Mouse (Mus musculus) forebrain, embryonic 15.5 days (tissue): ENCODE measurements around the gene Slc25a54. TPM values are rescaled to one million over a fixed set of nuclear protein-coding genes. Genes with fewer than 3 reads are reported as not detected.
A peak's percentile ranks its signal among the peaks of the same experiment; 100 is the strongest.

ENCODE experiments used
- ATAC-seq: fragments of 200-750 bp; cut with Nextera tagmentation; replicated peaks from 2 replicates; pipeline ENCODE4 v1.8.0; 2017; ENCODE audit warnings: mild to moderate bottlenecking, moderate TSS enrichment, moderate library complexity
- H3K27ac ChIP-seq: fragments of 300-500 bp; sonication (generic); replicated peaks from 2 replicates; pipeline ENCODE4 v1.5.1; 2015; ENCODE audit warnings: mild to moderate bottlenecking, inconsistent platforms
- H3K27me3 ChIP-seq: fragments of 300-500 bp; sonication (generic); 2 replicates; pipeline ENCODE4 v1.6.1; 2015; ENCODE audit warnings: inconsistent platforms
- H3K36me3 ChIP-seq: fragments of 300-500 bp; sonication (generic); 2 replicates; pipeline ENCODE4 v1.6.1; 2015; ENCODE audit warnings: mild to moderate bottlenecking, inconsistent platforms
- H3K4me1 ChIP-seq: fragments of 300-500 bp; sonication (generic); 2 replicates; pipeline ENCODE4 v1.6.1; 2015; ENCODE audit warnings: inconsistent platforms
- H3K4me2 ChIP-seq: fragments of 300-500 bp; sonication (generic); replicated peaks from 2 replicates; pipeline ENCODE4 v1.6.1; 2015; ENCODE audit warnings: mild to moderate bottlenecking, inconsistent platforms
- H3K4me3 ChIP-seq: fragments of 300-500 bp; sonication (generic); 2 replicates; pipeline ENCODE4 v1.5.1; 2015; ENCODE audit warnings: mild to moderate bottlenecking, inconsistent platforms
- H3K9ac ChIP-seq: fragments of 300-500 bp; sonication (generic); replicated peaks from 2 replicates; pipeline ENCODE4 v1.6.1; 2015; ENCODE audit warnings: mild to moderate bottlenecking, inconsistent platforms
- H3K9me3 ChIP-seq: fragments of 300-500 bp; sonication (generic); 2 replicates; pipeline ENCODE4 v1.6.1; 2016; ENCODE audit warnings: inconsistent platforms
- WGBS: fragments of 180-500 bp; shearing (Covaris S2); methylation state at CpG from one replicate; pipeline ENCODE4 v1.1.7; 2015; ENCODE audit warnings: mixed read lengths; 5-methylcytosine and 5-hydroxymethylcytosine counted together
- polyA plus RNA-seq: library from polyadenylated mRNA; unstranded; fragments of >200 nt; fragmentation: Nextera tagmentation; extraction: Ambion mirVana; gene quantifications from 2 replicates; pipeline ENCODE4 v1.2.1, GENCODE M21; 2015

Gene Slc25a54
- polyA plus RNA-seq = not detected in 2 replicates

DNA sequence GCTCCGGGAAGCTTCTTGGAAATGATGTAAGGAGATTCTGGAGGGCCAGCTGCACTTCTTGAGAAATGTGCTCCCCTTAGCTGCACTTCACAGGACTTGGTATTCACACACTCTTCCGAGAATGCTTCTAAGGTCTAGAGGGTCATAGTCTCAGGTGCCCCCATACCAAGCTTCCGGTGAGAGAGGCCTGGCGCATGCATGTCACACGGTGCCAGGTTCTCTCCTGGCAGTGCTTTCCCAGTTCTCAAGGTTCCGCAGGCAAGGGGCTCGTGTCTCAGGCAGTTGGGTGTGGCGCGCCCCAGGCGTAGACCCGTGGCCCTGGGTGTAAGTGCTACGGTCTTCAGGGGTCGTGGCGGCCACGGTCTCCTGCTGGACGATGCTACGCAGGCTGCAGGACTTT, at the start of gene Slc25a54:
TSS of gene Slc25a54 (plus strand) at position 301 of the 400 bp plus-strand sequence.
- H3K36me3 ChIP-seq = no peaks in the 10 kb centered on the region
- no peak within 1 kb of the TSS for H3K9ac ChIP-seq
- H3K4me3 ChIP-seq = no peak within 1 kb of the TSS
- ATAC-seq = no peak
- H3K27me3 ChIP-seq = no peaks in the 10 kb centered on the region
- H3K27ac ChIP-seq = no peak within 1 kb of the TSS
- no peaks in the 10 kb centered on the region for H3K9me3 ChIP-seq
- WGBS = 93% methylated on average over 17 of the region's 17 CpGs
- no peak within 1 kb of the TSS for H3K4me2 ChIP-seq
- H3K4me1 ChIP-seq = no peaks in the 10 kb centered on the region

DNA sequence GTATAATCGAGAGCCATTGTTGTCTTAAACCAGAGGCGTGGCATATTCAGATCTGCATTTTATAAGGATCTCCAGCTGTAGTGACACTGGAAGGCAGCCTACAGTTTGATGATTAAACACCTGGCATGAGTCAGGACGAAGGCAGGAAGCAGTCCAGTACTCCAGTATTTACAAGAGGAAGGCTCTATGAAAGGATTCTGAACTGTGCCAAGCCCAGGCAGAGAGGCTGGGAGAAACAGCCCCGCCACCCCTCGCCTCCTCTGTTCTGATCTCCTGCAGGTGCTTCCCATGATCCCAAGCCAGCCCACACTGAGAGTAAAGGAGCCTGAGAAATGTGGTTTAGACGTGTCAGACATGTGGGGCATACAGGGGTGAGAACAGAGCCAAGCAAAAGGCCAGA, 49.5 kb upstream of the Slc25a54 start:
- 35% methylated on average over 6 of the region's 6 CpGs for WGBS
- no peaks in the 10 kb centered on the region for H3K9me3 ChIP-seq
- H3K27me3 ChIP-seq = no peaks in the 10 kb centered on the region
- H3K27ac ChIP-seq = no peak overlapping the region
- no peak overlapping the region for H3K4me3 ChIP-seq
- no peak for ATAC-seq
- H3K9ac ChIP-seq = no peak overlapping the region
- no peak overlapping the region for H3K4me2 ChIP-seq
- no peaks in the 10 kb centered on the region for H3K36me3 ChIP-seq
- peaks cover 19% of the 10 kb centered on the region for H3K4me1 ChIP-seq

DNA sequence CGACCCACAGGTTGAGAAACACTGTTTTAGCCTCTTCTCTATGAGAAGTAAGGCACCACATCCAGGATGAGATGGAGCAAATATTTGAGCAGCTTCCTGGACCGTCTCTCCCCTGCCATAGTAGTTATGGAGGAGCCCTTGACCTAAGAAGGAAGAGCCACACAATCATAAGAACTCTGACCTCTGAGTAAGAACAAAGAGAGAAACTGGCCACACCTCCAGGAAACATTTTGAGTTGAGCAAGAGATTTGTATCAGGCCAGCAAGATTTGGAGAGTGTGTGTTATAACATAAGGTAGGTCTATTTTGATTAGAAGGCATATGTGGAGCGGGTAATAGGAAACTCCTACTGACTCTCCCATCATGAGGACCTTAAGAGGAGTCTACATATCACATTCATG, 48.6 kb upstream of the Slc25a54 start:
- no peak for ATAC-seq
- no peaks in the 10 kb centered on the region for H3K36me3 ChIP-seq
- H3K27ac ChIP-seq = no peak overlapping the region
- H3K9ac ChIP-seq = no peak overlapping the region
- no peak overlapping the region for H3K4me3 ChIP-seq
- WGBS = 91% methylated on average over 3 of the region's 3 CpGs
- H3K9me3 ChIP-seq = no peaks in the 10 kb centered on the region
- peaks cover 11% of the 10 kb centered on the region for H3K4me1 ChIP-seq
- H3K27me3 ChIP-seq = no peaks in the 10 kb centered on the region
- H3K4me2 ChIP-seq = no peak overlapping the region

DNA sequence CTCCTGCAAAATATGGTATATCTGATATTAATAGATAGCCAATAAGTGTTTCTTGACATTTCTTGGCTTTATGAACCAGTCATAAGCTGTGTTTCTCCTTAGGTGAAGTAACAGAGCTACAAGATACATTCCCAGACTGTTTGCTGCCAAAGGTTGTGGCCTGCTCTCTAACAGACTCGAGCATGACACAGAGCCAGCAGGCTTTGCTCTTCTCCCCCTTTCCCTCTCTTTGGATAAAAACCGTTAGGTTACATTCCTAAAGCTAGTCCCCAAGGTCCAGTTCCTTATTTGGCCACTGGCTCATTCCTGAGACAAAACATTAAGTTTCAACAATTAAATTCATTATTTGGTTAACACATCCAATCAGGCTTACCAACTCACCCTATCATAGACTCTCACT, 48.0 kb upstream of the Slc25a54 start:
- Histone ChIP-seq H3K9me3 (no peaks in the 10 kb centered on the region), H3K27me3 (no peaks in the 10 kb centered on the region), H3K4me1 (0 out of 2 replicates have a peak, but pooled peaks cover 7% of the 10 kb centered on the region), H3K4me2 (no peak overlapping the region), H3K9ac (no peak overlapping the region), H3K27ac (no peak overlapping the region), H3K4me3 (no peak overlapping the region), H3K36me3 (no peaks in the 10 kb centered on the region)
- WGBS = 69% methylated on average over 2 of the region's 2 CpGs
- no peak for ATAC-seq

DNA sequence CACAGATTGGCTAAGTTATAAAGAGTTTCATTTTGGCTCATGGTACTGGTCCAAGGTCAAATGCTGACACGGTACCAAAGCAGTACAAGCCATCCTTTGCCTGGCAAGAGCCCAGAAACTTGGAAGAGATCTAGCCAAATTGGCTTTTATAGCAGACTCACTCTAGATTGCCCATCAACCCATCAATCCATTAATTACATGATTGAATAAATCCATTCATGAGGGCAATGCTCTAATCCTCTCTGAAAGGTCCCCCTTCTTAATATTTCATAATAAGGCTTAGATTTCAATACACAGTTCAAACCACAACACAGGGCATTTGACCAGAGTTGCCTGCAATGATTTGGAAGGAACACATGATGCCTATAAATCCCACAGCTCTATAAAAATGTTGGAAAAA, 45.9 kb upstream of the Slc25a54 start:
- no peak overlapping the region for H3K4me2 ChIP-seq
- H3K9ac ChIP-seq = no peak overlapping the region
- H3K36me3 ChIP-seq = no peaks in the 10 kb centered on the region
- peak; percentile 24; the same call in 1 of the 2 replicates for ATAC-seq
- H3K9me3 ChIP-seq = no peaks in the 10 kb centered on the region
- H3K27me3 ChIP-seq = no peaks in the 10 kb centered on the region
- no peak overlapping the region for H3K4me3 ChIP-seq
- no peak overlapping the region for H3K27ac ChIP-seq
- WGBS = 20% methylated on average over 1 of the region's 1 CpGs
- 0 out of 2 replicates have a peak, but pooled peaks cover 7% of the 10 kb centered on the region for H3K4me1 ChIP-seq

DNA sequence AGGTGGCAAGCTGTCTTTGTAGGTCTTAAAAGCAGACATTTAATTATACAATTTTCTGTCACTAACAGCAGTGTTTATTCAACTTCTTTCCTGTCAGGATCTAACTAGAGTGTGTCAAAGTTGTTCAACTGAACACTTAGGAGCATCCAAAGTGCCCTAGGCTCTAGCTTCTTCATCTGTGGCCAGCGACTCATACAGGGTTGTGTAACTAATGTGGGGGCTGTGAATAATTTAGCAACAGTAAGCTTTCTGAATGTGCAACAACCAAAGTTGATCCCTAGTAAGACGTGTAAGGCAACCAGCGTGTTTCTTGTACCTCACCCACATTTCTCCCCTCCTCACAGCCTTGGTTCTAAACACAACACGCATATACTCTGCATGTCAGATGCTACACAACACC, 39.4 kb upstream of the Slc25a54 start:
- Histone ChIP-seq H3K27me3 (no peaks in the 10 kb centered on the region), H3K4me3 (no peak overlapping the region), H3K9ac (no peak overlapping the region), H3K4me2 (no peak overlapping the region), H3K27ac (no peak overlapping the region), H3K9me3 (no peaks in the 10 kb centered on the region), H3K36me3 (no peaks in the 10 kb centered on the region), H3K4me1 (no peaks in the 10 kb centered on the region)
- 87% methylated on average over 4 of the region's 4 CpGs for WGBS
- no peak for ATAC-seq

DNA sequence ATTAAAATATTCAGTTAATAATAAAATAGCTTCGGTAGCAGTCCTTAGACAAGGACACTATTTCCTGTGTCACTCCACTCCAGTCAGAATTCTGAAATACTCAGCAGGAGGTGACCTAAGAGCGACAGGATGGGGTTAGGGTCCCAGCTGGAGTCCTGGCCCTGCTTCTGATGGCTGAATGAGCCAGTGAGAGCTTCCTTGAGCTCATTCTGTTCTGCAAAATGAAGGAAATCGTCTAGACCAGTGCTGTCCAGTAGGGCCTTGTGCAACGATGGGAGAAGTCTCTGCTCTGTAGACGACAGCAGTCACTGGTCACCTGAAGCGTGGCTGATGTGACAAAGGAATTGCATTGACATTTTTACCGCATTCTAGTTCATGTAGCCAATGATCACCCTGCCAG, 36.9 kb upstream of the Slc25a54 start:
- Histone ChIP-seq H3K4me1 (no peaks in the 10 kb centered on the region), H3K27ac (no peak overlapping the region), H3K9ac (no peak overlapping the region), H3K4me2 (no peak overlapping the region), H3K27me3 (no peaks in the 10 kb centered on the region), H3K4me3 (no peak overlapping the region), H3K36me3 (no peaks in the 10 kb centered on the region), H3K9me3 (no peaks in the 10 kb centered on the region)
- 49% methylated on average over 7 of the region's 7 CpGs for WGBS
- ATAC-seq = no peak

DNA sequence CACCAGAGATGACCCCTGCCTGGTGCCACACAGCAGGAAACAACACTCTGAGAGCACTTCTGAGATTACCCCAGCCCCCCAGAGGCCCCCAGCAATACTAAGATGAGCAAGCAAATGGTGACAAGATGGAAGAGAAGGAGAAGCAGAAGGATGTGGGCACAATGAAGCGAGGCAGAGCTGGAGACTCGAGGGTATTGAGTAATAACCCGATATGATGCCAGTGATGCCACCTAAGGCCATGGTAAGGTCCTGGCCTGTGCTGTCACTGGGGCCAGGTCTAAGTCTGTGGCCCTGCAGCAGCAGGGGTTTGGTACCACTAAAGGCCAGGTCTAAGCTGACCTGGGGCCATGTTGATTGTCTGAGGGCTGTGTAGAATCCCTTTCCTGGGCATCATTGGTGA, 33.8 kb upstream of the Slc25a54 start:
- ATAC-seq = no peak
- Histone ChIP-seq H3K36me3 (no peaks in the 10 kb centered on the region), H3K4me1 (no peaks in the 10 kb centered on the region), H3K9me3 (no peaks in the 10 kb centered on the region), H3K4me2 (no peak overlapping the region), H3K27me3 (no peaks in the 10 kb centered on the region), H3K27ac (no peak overlapping the region), H3K9ac (no peak overlapping the region), H3K4me3 (no peak overlapping the region)
- WGBS = 88% methylated on average over 3 of the region's 3 CpGs

DNA sequence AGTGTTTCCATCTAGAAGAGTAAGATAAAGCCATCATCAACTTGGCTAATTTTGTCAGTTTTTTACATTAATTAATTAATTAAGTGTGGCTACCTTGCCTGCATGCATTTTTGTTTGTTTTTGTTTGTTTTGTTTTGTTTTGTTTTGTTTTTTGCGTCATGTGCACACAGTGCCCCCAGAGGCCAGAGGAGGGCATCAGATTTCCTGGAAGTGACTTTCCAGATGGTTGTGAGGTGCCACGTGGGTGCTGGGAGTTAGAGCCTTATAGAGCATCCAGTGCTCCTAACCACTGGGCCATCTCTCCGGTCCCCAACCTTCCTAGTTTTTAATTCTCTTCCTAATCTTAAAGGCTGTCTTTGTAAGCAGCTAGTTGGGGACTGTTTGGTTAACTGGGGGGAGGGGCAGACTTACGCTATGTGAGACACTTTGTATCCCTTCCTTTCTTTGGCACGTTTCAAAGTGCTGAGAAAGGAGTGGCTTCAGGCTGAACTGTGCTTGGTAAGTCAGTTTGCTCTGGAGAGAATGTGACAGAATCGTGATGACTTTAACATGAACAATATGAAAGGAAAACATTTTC, 32.5 kb upstream of the Slc25a54 start:
- Histone ChIP-seq H3K4me3 (no peak overlapping the region), H3K4me2 (no peak overlapping the region), H3K9ac (no peak overlapping the region), H3K4me1 (no peaks in the 10 kb centered on the region), H3K36me3 (no peaks in the 10 kb centered on the region), H3K9me3 (no peaks in the 10 kb centered on the region), H3K27me3 (no peaks in the 10 kb centered on the region), H3K27ac (no peak overlapping the region)
- WGBS = 48% methylated on average over 6 of the region's 6 CpGs
- no peak for ATAC-seq

DNA sequence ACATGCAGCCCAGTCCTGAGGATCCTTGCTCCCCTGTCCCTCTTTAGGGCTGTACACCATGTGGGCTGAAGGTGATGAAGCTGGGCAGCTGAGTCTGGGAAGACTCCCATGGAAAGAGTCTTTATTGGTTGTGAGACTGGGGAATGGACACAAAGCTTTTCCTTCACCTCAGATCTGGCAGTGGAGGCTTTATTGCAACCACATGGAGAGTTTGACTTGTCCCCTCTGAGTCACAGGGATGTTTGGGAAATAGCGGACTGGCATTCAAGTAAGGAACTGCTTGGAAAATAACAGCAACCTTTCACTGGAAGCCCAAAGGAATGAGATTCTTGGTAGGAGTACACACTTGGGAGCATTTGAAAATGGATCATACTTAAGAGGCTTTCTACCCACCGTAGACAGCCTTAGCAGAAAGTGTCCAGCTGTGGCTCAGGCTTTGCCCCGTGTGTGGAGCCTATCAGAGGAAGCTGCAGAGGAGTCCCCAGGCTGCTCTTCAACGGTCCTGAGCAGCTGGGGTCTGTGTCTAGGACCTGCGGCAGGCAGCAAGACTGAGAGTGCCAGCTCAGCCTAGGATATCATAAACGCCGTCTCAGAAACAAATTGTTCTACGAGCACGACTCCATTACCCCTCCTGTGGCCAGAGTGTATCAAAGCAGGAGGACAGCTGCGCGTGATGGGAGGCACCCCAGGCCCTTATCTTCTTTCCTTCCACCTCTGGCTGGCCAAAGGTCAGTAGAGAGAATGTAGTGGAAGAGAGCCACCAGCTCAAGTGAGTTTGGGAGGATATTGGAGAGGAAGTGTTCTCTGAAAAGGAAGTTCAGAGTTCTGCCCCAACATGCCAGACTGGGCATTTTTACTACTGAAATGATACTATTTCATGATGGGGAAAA, 29.0 kb upstream of the Slc25a54 start:
- Histone ChIP-seq H3K9ac (no peak overlapping the region), H3K27ac (no peak overlapping the region), H3K4me2 (no peak overlapping the region), H3K9me3 (no peaks in the 10 kb centered on the region), H3K4me1 (no peaks in the 10 kb centered on the region), H3K36me3 (no peaks in the 10 kb centered on the region), H3K4me3 (no peak overlapping the region), H3K27me3 (no peaks in the 10 kb centered on the region)
- WGBS = 77% methylated on average over 11 of the region's 11 CpGs
- ATAC-seq = no peak

DNA sequence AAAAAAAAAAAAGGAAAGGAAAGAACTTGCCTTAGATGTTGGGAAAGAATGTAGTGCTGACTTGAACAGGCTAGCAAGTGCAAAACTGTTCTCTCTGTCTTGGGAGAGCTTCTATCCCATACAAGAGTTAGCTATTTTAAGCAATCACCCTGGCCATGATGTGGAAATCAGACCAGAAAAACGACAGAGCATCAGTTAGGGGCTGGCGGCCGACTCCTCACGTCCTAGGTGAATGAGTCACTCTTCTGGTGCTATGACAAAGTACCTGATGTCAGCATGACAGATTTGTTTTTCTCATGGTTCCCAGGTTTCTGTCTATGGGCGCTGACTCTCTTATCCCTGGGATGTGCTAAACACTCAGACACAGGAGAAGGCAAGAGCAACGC, 28.3 kb upstream of the Slc25a54 start:
- H3K36me3 ChIP-seq = no peaks in the 10 kb centered on the region
- ATAC-seq = no peak
- WGBS = 88% methylated on average over 6 of the region's 6 CpGs

DNA sequence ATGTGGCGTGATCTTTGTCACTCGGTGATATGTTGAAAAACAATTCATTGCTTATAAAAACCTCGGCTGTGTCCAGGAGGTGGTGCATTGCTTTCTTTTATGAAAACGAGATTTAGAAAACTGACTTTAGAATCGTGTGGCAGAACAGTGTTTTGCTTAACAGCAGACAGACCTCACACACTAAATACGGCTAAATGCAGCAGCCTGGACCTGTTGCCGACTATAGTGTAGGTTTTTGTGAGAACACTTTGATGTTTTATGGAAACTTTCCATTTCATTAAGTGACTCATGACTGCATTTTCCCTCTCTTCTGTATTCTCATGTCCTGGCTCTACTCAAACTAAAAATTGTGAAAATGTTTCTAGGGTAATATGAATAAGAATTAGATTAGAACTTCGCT, 20.4 kb upstream of the Slc25a54 start:
- no peaks in the 10 kb centered on the region for H3K4me1 ChIP-seq
- no peaks in the 10 kb centered on the region for H3K27me3 ChIP-seq
- H3K9me3 ChIP-seq = no peaks in the 10 kb centered on the region
- H3K4me3 ChIP-seq = no peak overlapping the region
- no peak overlapping the region for H3K9ac ChIP-seq
- 55% methylated on average over 8 of the region's 8 CpGs for WGBS
- H3K27ac ChIP-seq = no peak overlapping the region
- ATAC-seq = no peak
- H3K36me3 ChIP-seq = no peaks in the 10 kb centered on the region
- H3K4me2 ChIP-seq = no peak overlapping the region

More for the DNA sequence above, 28.3 kb upstream of the Slc25a54 start:
- Histone ChIP-seq H3K4me1 (no peaks in the 10 kb centered on the region), H3K27me3 (no peaks in the 10 kb centered on the region), H3K9me3 (no peaks in the 10 kb centered on the region), H3K4me2 (no peak overlapping the region), H3K4me3 (no peak overlapping the region), H3K9ac (no peak overlapping the region), H3K27ac (no peak overlapping the region)
